Mouse (Mus musculus): ENCODE data around the gene Ddx49.
A peak's percentile ranks its signal among the peaks of the same experiment; 100 is the strongest.

The Ddx49 gene

GRCm38 (mm10) chr8:70316511-70317504 is 14.5 kb upstream of the Ddx49 start:
- peak; percentile 89 to 90 for DNase-seq (ENCODE audit: low spot score in 2 of 2)

- peak in 1 of 2 experiments; percentile 82 for DNase-seq (ENCODE audit: low spot score in 2 of 2)
These were observed 13.6 kb upstream of the Ddx49 start, which contains the start of gene Cers1 for GRCm38 (mm10) chr8:70315624-70316510. TSS of gene Cers1 (plus strand) at chr8:70315775.

GRCm38 (mm10) chr8:70313399-70313798 is 11.1 kb upstream of the Ddx49 start:
- no peak for DNase-seq (ENCODE audit: low spot score in 2 of 2)

GRCm38 (mm10) chr8:70309311-70309710 is 7.0 kb upstream of the Ddx49 start:
- DNase-seq (ENCODE audit: low spot score in 2 of 2), result peak in 1 of 2 experiments; percentile 26

GRCm38 (mm10) chr8:70302901-70303300 is 612 bp upstream of the Ddx49 start:
- no peak for DNase-seq (ENCODE audit: low spot score in 2 of 2)

- no peak for DNase-seq (ENCODE audit: low spot score in 2 of 2)
These were observed 1.4 kb downstream of the Ddx49 start for GRCm38 (mm10) chr8:70300881-70301280.

GRCm38 (mm10) chr8:70293988-70294405 is 8.3 kb downstream of the Ddx49 start:
- DNase-seq (ENCODE audit: low spot score in 2 of 2), result no peak

GRCm38 (mm10) chr8:70286737-70287136 is 15.6 kb downstream of the Ddx49 start:
- DNase-seq (ENCODE audit: low spot score in 2 of 2), result no peak

GRCm38 (mm10) chr8:70285304-70285703 is 17.0 kb downstream of the Ddx49 start:
- DNase-seq (ENCODE audit: low spot score in 2 of 2), result no peak

- DNase-seq (ENCODE audit: low spot score in 2 of 2), result no peak
These were observed 17.9 kb downstream of the Ddx49 start for GRCm38 (mm10) chr8:70284421-70284820.

- no peak for DNase-seq (ENCODE audit: low spot score in 2 of 2)
These were observed 18.9 kb downstream of the Ddx49 start for GRCm38 (mm10) chr8:70283136-70284077.

GRCm38 (mm10) chr8:70282603-70283135 is 19.6 kb downstream of the Ddx49 start, which contains the start of gene Homer3:
TSS of gene Homer3 (plus strand) at chr8:70282827.
- peak; percentile 48 to 76 for DNase-seq (ENCODE audit: low spot score in 2 of 2)

- no peak for DNase-seq (ENCODE audit: low spot score in 2 of 2)
These were observed 21.3 kb downstream of the Ddx49 start for GRCm38 (mm10) chr8:70281001-70281400.

- DNase-seq (ENCODE audit: low spot score in 2 of 2), result no peak
These were observed 23.0 kb downstream of the Ddx49 start for GRCm38 (mm10) chr8:70279266-70279665.

- DNase-seq (ENCODE audit: low spot score in 2 of 2), result peak in 1 of 2 experiments; percentile 37
These were observed 24.1 kb downstream of the Ddx49 start for GRCm38 (mm10) chr8:70278175-70278574.

- DNase-seq (ENCODE audit: low spot score in 2 of 2), result no peak
These were observed 25.8 kb downstream of the Ddx49 start for GRCm38 (mm10) chr8:70276476-70276875.

GRCm38 (mm10) chr8:70274350-70274749 is 27.9 kb downstream of the Ddx49 start:
- no peak for DNase-seq (ENCODE audit: low spot score in 2 of 2)

GRCm38 (mm10) chr8:70272949-70273348 is 29.3 kb downstream of the Ddx49 start:
- no peak for DNase-seq (ENCODE audit: low spot score in 2 of 2)

GRCm38 (mm10) chr8:70268799-70269565 is 33.3 kb downstream of the Ddx49 start:
- peak in 1 of 2 experiments; percentile 35 for DNase-seq (ENCODE audit: low spot score in 2 of 2)

- DNase-seq (ENCODE audit: low spot score in 2 of 2), result no peak
These were observed 34.0 kb downstream of the Ddx49 start for GRCm38 (mm10) chr8:70268311-70268710.
